Mouse (Mus musculus): ENCODE measurements around the gene Coq10a.

- TF ChIP-seq TAL1 (IDR thresholded peaks at IDR 0.05; ENCODE audit: low read length) (no peak), GATA1 (IDR thresholded peaks at IDR 0.05; ENCODE audit: low read length) (no peak)
Observed at GRCm38 (mm10) chr10:128400338-128400737, 31.5 kb upstream of the Coq10a start.

Data from erythroblast, embryonic 14.5 days (primary cell).